Mouse (Mus musculus) hindbrain, embryonic 12.5 days (tissue): ENCODE results near the gene Znfx1. TPM values are rescaled to one million over a fixed set of nuclear protein-coding genes. Genes with fewer than 3 reads are reported as not detected.

Experiments used
- ATAC-seq: fragments of 200-750 bp; cut with Nextera tagmentation; 2 replicates; pipeline ENCODE4 v1.8.0; 2017; ENCODE audit warnings: moderate TSS enrichment; ENCODE audit not compliant: low FRiP score
- H3K27ac ChIP-seq: fragments of 300-500 bp; sonication (generic); 2 replicates; pipeline ENCODE4 v1.5.1; 2016; ENCODE audit warnings: mild to moderate bottlenecking
- H3K27me3 ChIP-seq: fragments of 300-500 bp; sonication (generic); 2 replicates; pipeline ENCODE4 v1.6.1; 2016; ENCODE audit warnings: mild to moderate bottlenecking
- H3K36me3 ChIP-seq: fragments of 300-500 bp; sonication (generic); 2 replicates; pipeline ENCODE4 v1.6.1; 2016; ENCODE audit warnings: mild to moderate bottlenecking
- H3K4me1 ChIP-seq: fragments of 300-500 bp; sonication (generic); 2 replicates; pipeline ENCODE4 v1.6.1; 2016
- H3K4me2 ChIP-seq: fragments of 300-500 bp; sonication (generic); replicated peaks from 2 replicates; pipeline ENCODE4 v1.6.1; 2016; ENCODE audit warnings: mild to moderate bottlenecking
- H3K4me3 ChIP-seq: fragments of 300-500 bp; sonication (generic); 2 replicates; pipeline ENCODE4 v1.5.1; 2016; ENCODE audit warnings: mild to moderate bottlenecking
- H3K9ac ChIP-seq: fragments of 300-500 bp; sonication (generic); 2 replicates; pipeline ENCODE4 v1.6.1; 2016; ENCODE audit warnings: mild to moderate bottlenecking, moderate library complexity
- H3K9me3 ChIP-seq: fragments of 300-500 bp; sonication (generic); replicated peaks from 2 replicates; pipeline ENCODE4 v1.6.1; 2016; ENCODE audit warnings: mild to moderate bottlenecking
- WGBS: fragments of 180-500 bp; shearing (Covaris S2); methylation state at CpG from one replicate; pipeline ENCODE4 v1.1.7; 2016; 5-methylcytosine and 5-hydroxymethylcytosine counted together
- polyA plus RNA-seq: library from polyadenylated mRNA; unstranded; fragments of >200 nt; fragmentation: Nextera tagmentation; extraction: Ambion mirVana; gene quantifications from 2 replicates; pipeline ENCODE4 v1.2.1, GENCODE M21; 2016

The Znfx1 gene
- polyA plus RNA-seq, 1 experiment from 2014 or later, result 9.7 TPM

GRCm38 (mm10) chr2:167001486-167001885 is 61.3 kb downstream of the Znfx1 start:
- 77% methylated on average over 9 of the region's 9 CpGs for WGBS
- H3K4me2 ChIP-seq, result no peak overlapping the region
- H3K4me3 ChIP-seq, result no peak overlapping the region
- no peak overlapping the region for H3K9ac ChIP-seq
- no peak for ATAC-seq
- no peaks in the 10 kb centered on the region for H3K27me3 ChIP-seq
- H3K27ac ChIP-seq, result no peak overlapping the region
- peaks cover 4% of the 10 kb centered on the region; the same call in 1 of the 2 replicates for H3K4me1 ChIP-seq
- H3K9me3 ChIP-seq, result no peaks in the 10 kb centered on the region
- H3K36me3 ChIP-seq, result no peaks in the 10 kb centered on the region

- no peaks in the 10 kb centered on the region for H3K36me3 ChIP-seq
- H3K4me2 ChIP-seq, result peak overlapping the region; percentile 92
- peak; percentile 44 for ATAC-seq
- 43% methylated on average over 8 of the region's 8 CpGs for WGBS
- peaks cover 37% of the 10 kb centered on the region for H3K4me1 ChIP-seq
- H3K9me3 ChIP-seq, result no peaks in the 10 kb centered on the region
- H3K27ac ChIP-seq, result peak overlapping the region; percentile 98
- H3K9ac ChIP-seq, result peak overlapping the region; percentile 100
- peak overlapping the region; percentile 100 for H3K4me3 ChIP-seq
- no peaks in the 10 kb centered on the region for H3K27me3 ChIP-seq
Observed at GRCm38 (mm10) chr2:166996533-166996894, 66.3 kb downstream of the Znfx1 start.

- Histone ChIP-seq H3K4me3 (peak within 1 kb of the TSS; percentile 100), H3K9me3 (no peaks in the 10 kb centered on the region), H3K27ac (peak within 1 kb of the TSS; percentile 98), H3K4me2 (peak within 1 kb of the TSS; percentile 92), H3K36me3 (no peaks in the 10 kb centered on the region), H3K27me3 (no peaks in the 10 kb centered on the region), H3K9ac (peak within 1 kb of the TSS; percentile 100), H3K4me1 (peaks cover 38% of the 10 kb centered on the region)
- ATAC-seq, result peak; percentile 99
- under 1% methylated on average over 75 of the region's 88 CpGs for WGBS
Observed at GRCm38 (mm10) chr2:166995796-166996532, 66.9 kb downstream of the Znfx1 start, which contains the start of gene Stau1. Gene Stau1, minus strand, starts transcription at chr2:166996299.

- peak overlapping the region; percentile 100 for H3K9ac ChIP-seq
- 3% methylated on average over 28 of the region's 28 CpGs for WGBS
- H3K27ac ChIP-seq, result peak overlapping the region; percentile 98
- H3K4me1 ChIP-seq, result peaks cover 38% of the 10 kb centered on the region
- peak; percentile 20; the same call in 1 of the 2 replicates for ATAC-seq
- peak overlapping the region; percentile 92 for H3K4me2 ChIP-seq
- peak overlapping the region; percentile 100 for H3K4me3 ChIP-seq
- H3K27me3 ChIP-seq, result no peaks in the 10 kb centered on the region
- no peaks in the 10 kb centered on the region for H3K36me3 ChIP-seq
- no peaks in the 10 kb centered on the region for H3K9me3 ChIP-seq
Observed at GRCm38 (mm10) chr2:166995021-166995795, 67.6 kb downstream of the Znfx1 start.

GRCm38 (mm10) chr2:166991945-166992344 is 70.9 kb downstream of the Znfx1 start:
- no peak overlapping the region for H3K27ac ChIP-seq
- no peaks in the 10 kb centered on the region for H3K27me3 ChIP-seq
- peaks cover 38% of the 10 kb centered on the region for H3K4me1 ChIP-seq
- no peaks in the 10 kb centered on the region for H3K36me3 ChIP-seq
- H3K9ac ChIP-seq, result 0 out of 2 replicates have a peak overlapping the region, but pooled peaks have one; percentile 8
- no peak for ATAC-seq
- H3K9me3 ChIP-seq, result no peaks in the 10 kb centered on the region
- H3K4me3 ChIP-seq, result no peak overlapping the region
- H3K4me2 ChIP-seq, result no peak overlapping the region

GRCm38 (mm10) chr2:166990861-166991260 is 72.0 kb downstream of the Znfx1 start:
- 88% methylated on average over 7 of the region's 7 CpGs for WGBS
- H3K27me3 ChIP-seq, result no peaks in the 10 kb centered on the region

More at GRCm38 (mm10) chr2:166990861-166991260, 72.0 kb downstream of the Znfx1 start:
- no peak overlapping the region for H3K27ac ChIP-seq
- H3K4me1 ChIP-seq, result peaks cover 35% of the 10 kb centered on the region
- no peaks in the 10 kb centered on the region for H3K9me3 ChIP-seq
- H3K4me3 ChIP-seq, result no peak overlapping the region
- no peak for ATAC-seq
- H3K4me2 ChIP-seq, result no peak overlapping the region
- no peak overlapping the region for H3K9ac ChIP-seq
- no peaks in the 10 kb centered on the region for H3K36me3 ChIP-seq

Other genes with a start within 250 kb of the Znfx1 start
- gene Cse1l, start 157.0 kb downstream of the Znfx1 start, polyA plus RNA-seq, result 133 and 136 TPM in 2 replicates
- 115 and 130 TPM in 2 replicates for gene Stau1, start 66.7 kb downstream of the Znfx1 start, polyA plus RNA-seq
- gene Ddx27, start 47.8 kb downstream of the Znfx1 start, polyA plus RNA-seq, result 42.0 and 50.1 TPM in 2 replicates
- 1.4 and 1.6 TPM in 2 replicates for gene Kcnb1, start 127.1 kb upstream of the Znfx1 start, polyA plus RNA-seq
- 9.1 and 13.0 TPM in 2 replicates for gene Ptgis, start 177.6 kb upstream of the Znfx1 start, polyA plus RNA-seq